Mouse (Mus musculus) A20 (cell line): ENCODE data around the gene Olfr1475.
"Not testable (repeated sequence)": the region's sequence is repeated elsewhere in the genome, so short reads cannot be mapped to it uniquely, and the experiment has no call there.

Experiments used
- DNase-seq: peaks from one replicate; pipeline ENCODE4 v3.0.0-alpha.2; 2011; ENCODE audit warnings: low read depth, low spot score

The Olfr1475 gene

DNA sequence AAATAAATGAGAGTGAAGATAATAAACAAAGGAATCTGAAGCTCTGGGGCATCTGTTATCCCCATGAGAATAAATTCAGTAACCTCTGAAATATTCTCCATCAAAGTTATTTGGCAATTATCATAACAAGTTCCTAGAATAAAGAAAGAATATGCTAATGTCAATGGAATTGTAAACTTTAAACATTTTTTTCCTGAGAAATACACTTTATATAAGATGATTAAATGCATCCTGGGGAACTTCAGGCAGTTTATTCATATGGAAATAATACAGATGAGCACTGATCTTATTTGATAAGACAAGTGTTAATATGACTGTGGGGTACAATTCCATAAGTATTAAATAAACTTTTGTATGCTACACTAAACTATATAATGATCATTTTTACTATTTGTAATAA, at the start of gene Olfr1475:
Olfr1475 (minus strand) TSS at position 101 of the 400 bp plus-strand sequence.
- DNase-seq = no peak

DNA sequence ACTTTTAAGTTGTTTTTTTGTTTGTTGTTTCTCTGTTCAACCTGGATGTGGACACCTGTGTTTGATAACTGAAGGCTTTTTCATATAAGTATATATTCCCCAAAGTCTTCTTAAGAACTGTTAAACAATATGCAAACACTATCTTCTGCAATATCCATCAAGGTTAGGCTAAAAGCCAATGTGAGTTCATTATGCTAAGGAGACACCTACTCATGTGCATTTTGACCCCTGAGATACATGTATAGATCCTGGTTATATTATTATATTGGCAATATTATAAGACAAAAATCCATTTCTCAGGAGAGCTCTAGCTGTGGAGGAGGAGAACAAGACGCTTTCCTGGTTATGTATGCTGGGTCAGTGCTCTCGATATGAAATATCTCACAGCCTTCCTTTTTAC, 47.6 kb upstream of the Olfr1475 start, which contains the start of gene Olfr1480:
Olfr1480 (plus strand) TSS at position 301 of the 400 bp plus-strand sequence.
- no peak for DNase-seq

DNA sequence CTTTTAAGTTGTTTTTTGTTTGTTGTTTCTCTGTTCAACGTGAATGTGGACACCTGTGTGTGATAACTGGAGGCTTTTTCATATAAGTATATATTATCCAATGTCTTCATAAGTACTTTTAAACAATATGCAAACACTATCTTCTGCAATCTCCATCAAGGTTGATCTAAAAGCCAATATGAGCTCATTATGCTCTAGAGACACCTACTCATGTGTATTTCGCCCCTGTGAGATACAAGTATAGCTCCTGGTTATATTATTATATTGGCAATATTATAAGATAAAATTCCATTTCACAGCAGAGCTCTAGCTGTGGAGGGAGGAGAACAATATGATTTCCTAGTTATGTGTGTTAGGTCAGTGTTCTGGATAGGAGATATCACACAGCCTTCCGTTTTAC, 20.2 kb upstream of the Olfr1475 start, which contains the start of gene Olfr1477:
Olfr1477 (plus strand) TSS at position 301 of the 400 bp plus-strand sequence.
- DNase-seq = no peak

DNA sequence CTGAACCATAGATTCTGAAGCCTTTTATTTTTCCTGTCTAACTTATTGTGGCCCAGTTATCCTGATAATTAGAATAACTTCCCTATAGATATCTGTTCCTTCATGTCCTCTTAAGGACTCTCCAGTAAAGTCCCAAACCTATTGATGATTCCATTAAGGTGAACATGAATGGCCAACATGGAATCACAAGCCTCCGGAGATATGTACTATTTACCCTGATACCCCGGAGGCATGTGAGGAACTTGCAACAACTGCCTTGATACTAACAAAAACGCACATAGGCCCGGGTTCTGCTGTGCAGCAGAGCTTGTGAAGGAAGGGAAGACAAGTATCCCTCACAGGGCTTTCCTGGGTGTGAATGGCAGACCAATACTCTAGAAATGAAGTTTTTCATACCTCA, 10.7 kb downstream of the Olfr1475 start, which contains the start of gene Olfr1474:
Olfr1474 (plus strand) TSS at position 301 of the 400 bp plus-strand sequence.
- not testable (repeated sequence) for DNase-seq

DNA sequence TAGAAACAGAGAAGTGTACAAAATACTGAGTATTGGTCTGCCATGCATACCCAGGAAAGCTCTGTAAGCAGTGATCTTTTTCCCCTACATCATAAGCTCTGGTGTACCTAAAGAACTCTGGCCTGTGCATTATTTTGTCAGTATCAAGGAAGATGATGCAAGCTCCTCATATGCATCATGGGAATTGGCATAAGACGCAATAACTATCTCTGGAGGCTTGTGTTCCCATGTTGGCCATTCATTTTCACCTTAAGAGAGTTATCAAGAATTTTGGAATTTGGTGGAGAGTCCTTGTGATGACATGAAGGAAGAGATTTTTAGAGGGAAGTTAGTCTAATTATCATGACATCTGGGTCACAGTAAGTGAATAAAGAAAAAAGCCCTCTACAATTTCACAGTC, 24.0 kb downstream of the Olfr1475 start, which contains the start of gene Olfr1472:
Olfr1472 (minus strand) TSS at position 101 of the 400 bp plus-strand sequence.
- DNase-seq = no peak

DNA sequence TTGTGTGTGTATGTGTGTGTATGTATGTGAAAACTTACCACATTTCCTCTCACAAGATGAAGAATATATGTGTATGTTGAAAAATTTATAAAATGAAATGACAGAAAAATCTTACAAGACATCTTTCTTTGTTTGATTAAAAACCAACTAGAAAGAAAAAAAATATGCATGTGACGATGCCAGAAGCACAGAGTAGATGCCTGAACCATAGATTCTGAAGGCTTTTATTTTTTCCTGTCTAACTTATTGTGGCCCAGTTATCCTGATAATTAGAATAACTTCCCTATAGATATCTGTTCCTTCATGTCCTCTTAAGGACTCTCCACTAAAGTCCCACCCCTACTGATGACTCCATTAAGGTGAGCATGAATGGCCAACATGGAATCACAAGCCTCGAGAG, 36.9 kb downstream of the Olfr1475 start, which contains the start of gene Olfr1471:
Olfr1471 (plus strand) TSS at position 301 of the 400 bp plus-strand sequence.
- DNase-seq = not testable (repeated sequence)
